Mouse (Mus musculus): ENCODE results near the gene Dok3. TPM values are rescaled to one million over a fixed set of nuclear protein-coding genes. Genes with fewer than 3 reads are reported as not detected.

The Dok3 gene
- polyA plus RNA-seq, 1 experiment, result 248 TPM

DNA sequence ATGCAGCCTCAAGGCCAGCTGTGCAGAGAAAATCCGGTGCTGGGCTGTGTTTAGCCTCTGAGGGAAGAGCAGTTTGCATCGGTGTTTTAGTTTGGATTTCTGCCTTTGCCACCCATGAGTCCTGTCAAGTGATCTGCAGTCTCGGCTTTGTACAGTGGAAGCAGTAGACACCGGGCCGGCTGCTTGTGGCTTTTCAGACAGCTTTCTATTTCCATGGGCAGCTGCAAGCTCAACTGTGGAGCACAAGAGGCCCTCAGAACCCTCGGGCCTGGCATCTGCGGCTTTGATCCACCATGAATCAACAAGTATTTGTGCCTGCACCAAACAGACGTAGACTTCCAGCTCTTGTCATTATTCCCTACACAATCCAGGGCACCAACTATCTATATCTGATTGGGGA is 26.7 kb downstream of the Dok3 start:
- whole genome bisulfite sequencing, result 71% methylated on average over 8 of the region's 8 CpGs
- Histone ChIP-seq H3K4me1 (ENCODE audit: control insufficient read depth, insufficient read depth, insufficient read length) (no peaks in the 10 kb centered on the region), H3K4me3 (ENCODE audit: extremely low read depth, insufficient read depth, insufficient read length) (no peak overlapping the region), H3K27me3 (ENCODE audit: control insufficient read depth, insufficient read depth, low read length) (no peaks in the 10 kb centered on the region), H3K36me3 (ENCODE audit: control insufficient read depth, insufficient read depth, low read length) (peaks cover 27% of the 10 kb centered on the region), H3K27ac (ENCODE audit: insufficient read depth, low read length) (no peak overlapping the region)
- no peak for DNase-seq (ENCODE audit: low read depth in 1 of 2, low spot score in 2 of 2)
- TF ChIP-seq POLR2A (IDR thresholded peaks at IDR 0.05; ENCODE audit: low read depth, low read length) (no peak), CTCF (IDR thresholded peaks at IDR 0.05; ENCODE audit: extremely low read depth, insufficient read depth, insufficient read length, insufficient replicate concordance) (no peak)

DNA sequence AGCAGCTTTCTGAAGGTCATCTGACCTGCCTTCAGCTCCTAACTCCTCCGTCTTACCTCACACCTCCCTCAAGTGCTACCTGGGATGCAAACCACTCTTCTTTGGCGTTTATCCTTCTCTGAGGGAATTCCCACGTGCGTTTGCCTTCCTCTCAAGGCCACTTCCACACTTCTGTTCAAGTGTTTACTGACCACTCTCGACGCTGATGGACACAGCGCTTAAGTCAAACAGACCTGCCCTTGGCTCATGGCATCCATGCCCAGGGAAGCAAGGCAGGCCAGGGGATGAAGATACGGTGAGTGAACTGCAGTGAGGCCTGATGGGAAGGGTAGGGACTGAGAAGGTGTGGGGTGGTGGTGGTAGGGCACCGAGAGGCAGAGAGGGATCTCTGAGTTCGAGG is 28.5 kb downstream of the Dok3 start:
- H3K27me3 ChIP-seq (ENCODE audit: control insufficient read depth, insufficient read depth, low read length), result no peaks in the 10 kb centered on the region
- H3K36me3 ChIP-seq (ENCODE audit: control insufficient read depth, insufficient read depth, low read length), result peaks cover 17% of the 10 kb centered on the region
- H3K4me1 ChIP-seq (ENCODE audit: control insufficient read depth, insufficient read depth, insufficient read length), result no peaks in the 10 kb centered on the region
- DNase-seq (ENCODE audit: low read depth in 1 of 2, low spot score in 2 of 2), result no peak
- TF ChIP-seq CTCF (IDR thresholded peaks at IDR 0.05; ENCODE audit: extremely low read depth, insufficient read depth, insufficient read length, insufficient replicate concordance), result no peak
- TF ChIP-seq POLR2A (IDR thresholded peaks at IDR 0.05; ENCODE audit: low read depth, low read length), result no peak
- WGBS, result 88% methylated on average over 10 of the region's 10 CpGs
- H3K27ac ChIP-seq (ENCODE audit: insufficient read depth, low read length), result no peak overlapping the region
- no peak overlapping the region for H3K4me3 ChIP-seq (ENCODE audit: extremely low read depth, insufficient read depth, insufficient read length)

DNA sequence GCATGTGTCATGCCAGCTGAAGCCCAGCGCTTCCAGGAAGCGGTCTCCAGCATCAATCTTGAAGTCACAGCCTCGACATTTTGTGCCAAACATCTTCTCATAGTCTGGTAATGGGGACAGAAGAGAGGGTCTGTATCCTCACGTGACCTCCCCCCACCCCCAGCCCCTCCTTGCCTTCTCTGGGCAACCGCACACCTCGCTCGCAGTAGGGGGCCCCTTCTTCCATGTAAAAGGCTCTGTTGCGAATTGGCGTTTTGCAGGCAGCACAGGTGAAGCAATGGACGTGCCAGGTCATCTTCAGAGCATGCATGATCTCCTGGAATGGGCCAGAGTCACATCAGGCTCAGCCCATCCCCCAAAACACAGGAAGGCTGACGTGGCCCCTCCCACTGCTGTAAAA is 30.2 kb downstream of the Dok3 start:
- Histone ChIP-seq H3K27ac (ENCODE audit: insufficient read depth, low read length) (no peak overlapping the region), H3K36me3 (ENCODE audit: control insufficient read depth, insufficient read depth, low read length) (peaks cover 11% of the 10 kb centered on the region; the same call in 1 of the 2 replicates), H3K27me3 (ENCODE audit: control insufficient read depth, insufficient read depth, low read length) (no peaks in the 10 kb centered on the region; the same call in 1 of the 2 replicates), H3K4me1 (ENCODE audit: control insufficient read depth, insufficient read depth, insufficient read length) (no peaks in the 10 kb centered on the region), H3K4me3 (ENCODE audit: extremely low read depth, insufficient read depth, insufficient read length) (no peak overlapping the region)
- 86% methylated on average over 11 of the region's 11 CpGs for WGBS
- TF ChIP-seq POLR2A (IDR thresholded peaks at IDR 0.05; ENCODE audit: low read depth, low read length) (no peak), CTCF (IDR thresholded peaks at IDR 0.05; ENCODE audit: extremely low read depth, insufficient read depth, insufficient read length, insufficient replicate concordance) (no peak)
- no peak for DNase-seq (ENCODE audit: low read depth in 1 of 2, low spot score in 2 of 2)

DNA sequence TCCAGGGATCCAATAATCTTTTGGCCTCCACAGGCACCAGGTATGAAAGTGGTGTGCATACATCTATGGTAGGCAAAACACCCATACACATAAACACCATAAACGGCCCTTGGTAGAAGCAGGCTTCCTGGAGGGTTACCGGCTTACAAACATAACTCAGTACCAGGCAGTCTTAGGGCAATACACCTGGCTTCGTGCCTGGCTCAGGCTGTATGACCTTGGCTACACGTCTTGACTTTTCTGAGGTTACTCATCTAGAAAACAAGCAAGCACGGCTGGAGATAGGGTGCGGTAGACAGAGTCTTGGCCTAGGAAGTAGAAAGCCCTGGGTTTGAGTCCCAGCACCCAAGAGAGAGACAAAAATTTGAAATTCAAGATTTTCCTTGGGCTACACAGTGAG is 32.4 kb downstream of the Dok3 start:
- no peak for DNase-seq (ENCODE audit: low read depth in 1 of 2, low spot score in 2 of 2)
- Histone ChIP-seq H3K27me3 (ENCODE audit: control insufficient read depth, insufficient read depth, low read length) (peaks cover 2% of the 10 kb centered on the region), H3K27ac (ENCODE audit: insufficient read depth, low read length) (no peak overlapping the region), H3K36me3 (ENCODE audit: control insufficient read depth, insufficient read depth, low read length) (0 out of 2 replicates have a peak, but pooled peaks cover 4% of the 10 kb centered on the region), H3K4me1 (ENCODE audit: control insufficient read depth, insufficient read depth, insufficient read length) (no peaks in the 10 kb centered on the region), H3K4me3 (ENCODE audit: extremely low read depth, insufficient read depth, insufficient read length) (no peak overlapping the region)
- TF ChIP-seq CTCF (IDR thresholded peaks at IDR 0.05; ENCODE audit: extremely low read depth, insufficient read depth, insufficient read length, insufficient replicate concordance) (no peak), POLR2A (IDR thresholded peaks at IDR 0.05; ENCODE audit: low read depth, low read length) (no peak)
- 86% methylated on average over 6 of the region's 6 CpGs for WGBS

DNA sequence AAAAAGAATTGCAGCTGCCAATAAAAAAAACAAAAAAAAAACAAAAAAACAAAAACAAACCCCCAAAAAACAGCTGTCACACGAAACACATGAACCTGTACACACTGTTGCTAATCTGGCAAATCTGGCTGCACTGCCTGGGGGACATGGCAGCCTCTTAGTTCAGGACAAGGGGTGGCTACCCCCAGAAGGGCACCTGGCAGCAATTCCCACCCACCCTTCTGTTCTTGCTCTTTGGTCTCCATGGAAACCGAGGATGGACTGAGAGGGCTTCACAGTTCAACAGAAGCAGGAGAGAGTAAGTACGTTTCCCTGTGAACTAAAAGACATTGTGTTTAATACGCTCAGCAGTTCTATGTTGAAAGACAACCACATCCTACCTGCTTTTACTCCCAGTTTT is 33.4 kb downstream of the Dok3 start:
- Histone ChIP-seq H3K4me3 (ENCODE audit: extremely low read depth, insufficient read depth, insufficient read length) (no peak overlapping the region), H3K36me3 (ENCODE audit: control insufficient read depth, insufficient read depth, low read length) (0 out of 2 replicates have a peak, but pooled peaks cover 4% of the 10 kb centered on the region), H3K4me1 (ENCODE audit: control insufficient read depth, insufficient read depth, insufficient read length) (no peaks in the 10 kb centered on the region), H3K27me3 (ENCODE audit: control insufficient read depth, insufficient read depth, low read length) (peaks cover 2% of the 10 kb centered on the region), H3K27ac (ENCODE audit: insufficient read depth, low read length) (no peak overlapping the region)
- no peak for DNase-seq (ENCODE audit: low read depth in 1 of 2, low spot score in 2 of 2)
- 82% methylated on average over 4 of the region's 4 CpGs for WGBS
- no peak for TF ChIP-seq POLR2A (IDR thresholded peaks at IDR 0.05; ENCODE audit: low read depth, low read length)
- no peak for TF ChIP-seq CTCF (IDR thresholded peaks at IDR 0.05; ENCODE audit: extremely low read depth, insufficient read depth, insufficient read length, insufficient replicate concordance)

DNA sequence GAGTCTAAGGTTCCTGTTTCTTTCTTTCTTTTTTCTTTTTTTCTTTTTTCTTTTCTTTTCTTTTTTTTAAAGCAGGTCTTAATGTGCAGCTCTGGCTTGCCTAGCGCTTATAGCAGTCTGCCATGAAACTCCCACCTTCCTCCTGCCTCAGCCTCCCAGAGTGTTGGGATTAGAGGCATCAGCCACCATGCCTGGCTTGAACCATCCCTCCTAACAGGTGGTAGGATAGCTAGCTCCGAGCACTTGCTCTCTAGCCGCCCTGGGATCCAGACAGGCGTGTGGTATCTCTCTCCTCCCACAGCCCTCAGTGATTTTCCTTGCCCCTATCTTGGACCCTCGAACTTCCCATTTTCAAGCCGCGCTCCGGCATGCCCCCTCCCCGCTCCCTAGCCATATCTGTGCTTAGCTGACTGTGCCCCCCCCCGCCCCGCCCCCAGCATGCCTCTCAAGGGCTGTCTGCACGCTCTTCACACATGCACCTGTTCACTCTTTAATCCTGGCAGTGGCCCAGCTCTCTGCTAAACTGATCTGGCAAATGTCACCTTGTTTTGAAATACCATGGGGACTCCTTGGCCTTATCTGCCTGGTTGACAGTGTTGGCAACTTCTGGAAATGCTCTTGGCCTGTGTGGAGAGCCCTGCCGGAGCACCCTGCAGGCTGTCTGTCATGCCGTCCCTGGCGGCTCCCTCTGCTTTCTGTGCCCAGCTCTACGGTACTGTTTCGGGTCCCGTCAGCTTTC is 34.0 kb downstream of the Dok3 start:
- H3K36me3 ChIP-seq (ENCODE audit: control insufficient read depth, insufficient read depth, low read length), result 0 out of 2 replicates have a peak, but pooled peaks cover 4% of the 10 kb centered on the region
- no peak for DNase-seq (ENCODE audit: low read depth in 1 of 2, low spot score in 2 of 2)
- 28% methylated on average over 18 of the region's 18 CpGs for WGBS
- no peaks in the 10 kb centered on the region for H3K4me1 ChIP-seq (ENCODE audit: control insufficient read depth, insufficient read depth, insufficient read length)
- H3K27ac ChIP-seq (ENCODE audit: insufficient read depth, low read length), result no peak overlapping the region
- peaks cover 2% of the 10 kb centered on the region for H3K27me3 ChIP-seq (ENCODE audit: control insufficient read depth, insufficient read depth, low read length)
- H3K4me3 ChIP-seq (ENCODE audit: extremely low read depth, insufficient read depth, insufficient read length), result no peak overlapping the region
- TF ChIP-seq CTCF (IDR thresholded peaks at IDR 0.05; ENCODE audit: extremely low read depth, insufficient read depth, insufficient read length, insufficient replicate concordance), result no peak
- no peak for TF ChIP-seq POLR2A (IDR thresholded peaks at IDR 0.05; ENCODE audit: low read depth, low read length)

DNA sequence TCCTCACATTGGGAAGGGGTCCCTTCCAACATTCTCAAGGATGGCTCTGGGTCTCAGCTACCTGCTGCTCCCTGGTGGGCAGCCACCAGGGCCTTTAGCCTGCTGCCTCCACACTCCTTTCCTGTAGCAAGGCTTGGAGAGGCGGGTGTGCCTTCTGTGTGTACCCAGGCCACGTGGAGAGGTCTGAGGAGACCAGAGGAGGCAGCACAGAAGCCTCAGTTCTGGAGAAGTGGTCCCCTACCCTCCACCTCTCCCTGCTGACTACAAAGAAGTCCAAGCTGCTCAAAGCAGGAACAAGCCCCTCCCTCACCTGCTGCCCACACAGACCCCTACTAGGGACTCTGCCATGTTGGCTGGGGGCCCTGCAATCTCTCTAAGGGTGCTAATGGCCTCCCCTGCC is 34.8 kb downstream of the Dok3 start:
- TF ChIP-seq POLR2A (IDR thresholded peaks at IDR 0.05; ENCODE audit: low read depth, low read length), result no peak
- TF ChIP-seq CTCF (IDR thresholded peaks at IDR 0.05; ENCODE audit: extremely low read depth, insufficient read depth, insufficient read length, insufficient replicate concordance), result no peak
- 60% methylated on average over 2 of the region's 2 CpGs for WGBS
- Histone ChIP-seq H3K4me1 (ENCODE audit: control insufficient read depth, insufficient read depth, insufficient read length) (no peaks in the 10 kb centered on the region), H3K36me3 (ENCODE audit: control insufficient read depth, insufficient read depth, low read length) (0 out of 2 replicates have a peak, but pooled peaks cover 4% of the 10 kb centered on the region), H3K27ac (ENCODE audit: insufficient read depth, low read length) (no peak overlapping the region), H3K27me3 (ENCODE audit: control insufficient read depth, insufficient read depth, low read length) (peaks cover 2% of the 10 kb centered on the region), H3K4me3 (ENCODE audit: extremely low read depth, insufficient read depth, insufficient read length) (no peak overlapping the region)
- DNase-seq (ENCODE audit: low read depth in 1 of 2, low spot score in 2 of 2), result no peak
